Mouse (Mus musculus): ENCODE measurements around the gene Ubqln4.
A peak's percentile ranks its signal among the peaks of the same experiment; 100 is the strongest.

Ubqln4 gene

DNA sequence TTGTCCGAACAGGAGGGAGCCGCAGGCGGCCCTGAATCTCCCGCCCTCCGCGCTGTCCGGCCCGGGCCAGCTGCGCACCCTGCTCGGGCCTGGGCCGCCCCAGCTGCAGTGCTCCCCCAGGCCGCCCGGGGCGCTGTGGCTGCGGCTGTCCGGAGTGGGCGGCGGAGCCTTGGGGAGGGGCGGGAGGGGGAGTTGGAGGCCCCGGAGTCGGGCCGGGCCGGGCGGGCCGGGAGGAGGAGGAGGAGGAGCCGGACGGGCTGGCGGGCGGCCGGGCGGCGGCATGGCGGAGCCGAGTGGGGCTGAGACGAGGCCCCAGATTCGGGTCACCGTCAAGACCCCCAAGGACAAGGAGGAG is at the start of gene Ubqln4:
Gene Ubqln4 (plus strand): TSS at position 234 of the 355 bp plus-strand sequence.
- peak; percentile 97 for DNase-seq (ENCODE audit: extremely low spot score, low spot score)

DNA sequence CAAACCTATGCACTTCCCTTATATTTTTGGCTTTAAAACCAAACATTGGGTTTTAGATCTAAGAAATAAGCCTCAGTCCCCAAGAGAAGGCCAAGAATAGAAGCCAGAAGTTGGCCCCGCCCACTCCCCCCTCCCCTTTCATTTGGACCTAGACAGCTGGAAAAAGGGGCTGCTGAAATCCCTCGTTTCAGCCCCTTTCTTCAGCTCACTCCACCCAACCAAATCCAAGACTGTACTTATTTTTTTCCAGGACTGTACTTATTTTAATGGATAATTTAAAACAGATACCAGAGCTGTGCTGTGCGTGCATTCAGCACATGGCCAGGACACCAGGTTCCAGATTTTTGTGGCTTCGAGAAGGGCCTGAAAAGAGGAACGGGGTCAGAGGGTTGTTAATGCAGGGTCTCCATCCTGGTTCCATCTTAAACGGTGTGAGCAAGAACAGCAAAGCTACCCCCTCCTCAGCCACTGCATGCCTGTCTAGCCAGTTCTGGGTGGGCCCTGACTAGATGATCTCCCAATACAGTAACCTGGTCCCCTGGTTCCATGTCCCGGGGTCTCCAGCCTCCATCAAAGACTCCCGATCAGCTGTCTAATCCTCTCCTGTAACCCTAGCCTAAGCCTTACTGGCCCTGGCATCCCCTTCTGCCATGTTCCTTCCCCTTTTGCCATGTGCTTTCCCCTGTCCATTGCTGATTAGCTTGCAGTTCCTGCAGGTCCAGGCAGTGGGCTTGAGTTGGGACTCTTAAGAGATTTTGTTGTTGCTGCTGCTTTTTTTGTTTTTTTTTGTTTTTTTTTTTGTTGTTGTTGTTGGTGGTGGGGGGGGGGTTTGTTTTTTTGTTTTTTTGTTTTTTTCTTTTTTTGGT is 49.4 kb upstream of the Ubqln4 start:
- no peak for DNase-seq (ENCODE audit: extremely low spot score, low spot score)

DNA sequence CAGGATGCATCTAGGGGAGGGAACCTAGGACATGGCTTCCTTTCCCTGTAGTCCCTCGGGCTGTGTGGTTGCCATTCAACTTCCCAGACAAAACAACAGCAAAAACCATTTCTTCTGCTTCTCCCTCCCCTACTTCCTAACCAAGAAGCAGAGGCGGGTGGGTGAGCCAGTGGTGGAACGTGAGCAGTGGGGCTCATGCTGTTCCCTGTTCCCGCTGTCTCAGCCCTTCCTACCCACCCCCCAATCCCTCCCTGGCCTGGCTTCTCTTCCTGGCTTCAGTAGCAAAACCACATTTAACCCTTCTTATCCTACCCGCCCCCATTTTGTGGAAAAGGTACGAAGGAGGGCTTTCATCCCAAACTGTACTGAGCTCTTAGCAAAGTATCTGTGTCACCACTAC is 48.5 kb upstream of the Ubqln4 start:
- DNase-seq (ENCODE audit: extremely low spot score, low spot score), result no peak

DNA sequence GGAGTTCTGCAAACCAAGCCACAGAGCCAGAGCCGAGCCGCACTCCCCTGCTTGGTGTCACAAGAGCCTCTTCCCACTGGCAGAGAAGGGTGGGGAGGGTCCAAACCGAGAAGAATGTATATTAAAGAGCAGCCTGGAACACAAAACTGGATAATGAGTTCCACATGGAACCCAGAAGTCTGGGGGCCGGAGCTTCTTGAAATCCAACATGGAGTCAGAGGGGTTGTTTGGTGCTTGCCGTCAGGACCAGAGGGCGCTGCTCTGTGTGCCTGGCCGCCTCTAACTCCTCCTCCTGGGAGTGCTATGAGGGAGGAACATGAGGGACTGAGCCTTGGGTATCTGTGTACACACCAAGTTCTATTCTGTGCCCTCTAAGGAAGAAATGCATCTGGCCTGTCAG is 47.8 kb upstream of the Ubqln4 start:
- no peak for DNase-seq (ENCODE audit: extremely low spot score, low spot score)

DNA sequence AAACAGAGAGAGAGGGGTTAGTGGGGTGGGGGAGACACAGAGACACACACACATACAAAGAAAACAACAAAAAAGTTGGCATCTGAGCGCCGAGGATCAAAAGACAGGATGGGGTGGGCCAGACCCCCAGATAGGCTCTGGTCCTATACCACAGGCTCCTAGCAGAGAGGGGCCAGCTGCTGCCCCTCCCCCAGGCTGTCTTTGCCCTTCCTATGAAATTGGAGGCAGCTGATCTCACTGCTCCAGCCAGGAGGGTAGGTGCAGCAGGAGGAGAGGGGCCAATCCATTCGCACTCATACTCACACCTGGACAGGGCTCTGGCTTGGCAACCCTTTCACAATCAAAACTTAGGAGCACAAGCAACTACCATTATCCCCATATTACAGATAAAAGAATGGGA is 44.3 kb upstream of the Ubqln4 start:
- DNase-seq (ENCODE audit: extremely low spot score, low spot score), result no peak

DNA sequence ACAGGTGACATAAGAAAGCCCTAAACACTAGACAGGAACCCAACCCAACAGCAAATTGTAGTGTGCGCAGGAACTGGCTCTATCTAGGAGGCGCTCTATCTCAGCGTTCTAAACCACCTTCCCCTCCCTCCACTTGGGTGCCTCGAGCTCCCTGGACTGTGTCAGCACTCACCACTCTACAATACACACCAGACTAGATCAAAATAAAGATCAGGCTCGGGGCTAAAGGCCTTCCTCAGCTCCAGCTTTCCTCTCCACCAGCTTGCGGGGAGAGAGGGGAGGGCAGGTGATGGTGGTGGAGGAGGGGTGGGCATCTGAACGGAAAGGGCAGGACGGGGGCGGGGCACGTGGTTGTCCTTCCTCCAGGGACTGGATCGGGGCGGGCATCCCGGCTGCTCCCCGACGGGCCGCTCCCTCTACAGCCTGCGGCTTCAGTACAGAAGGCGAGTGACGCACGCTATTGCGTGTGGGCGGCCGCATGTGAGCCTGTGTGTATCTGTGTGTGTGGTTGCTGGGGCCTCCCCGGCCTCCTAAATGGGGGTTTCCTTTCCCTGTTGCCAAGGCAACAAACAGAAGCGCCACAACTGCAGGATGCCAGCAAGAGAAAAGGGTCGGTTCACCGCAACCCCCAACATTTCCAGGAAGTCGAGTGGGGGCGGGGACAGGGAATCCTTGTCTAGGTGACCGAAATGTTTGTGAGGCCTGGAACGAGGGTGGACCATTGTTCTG is 43.7 kb upstream of the Ubqln4 start, which contains the start of gene Lmna:
Gene Lmna (minus strand): TSS at position 265 of the 729 bp plus-strand sequence.
- DNase-seq (ENCODE audit: extremely low spot score, low spot score), result peak; percentile 88

DNA sequence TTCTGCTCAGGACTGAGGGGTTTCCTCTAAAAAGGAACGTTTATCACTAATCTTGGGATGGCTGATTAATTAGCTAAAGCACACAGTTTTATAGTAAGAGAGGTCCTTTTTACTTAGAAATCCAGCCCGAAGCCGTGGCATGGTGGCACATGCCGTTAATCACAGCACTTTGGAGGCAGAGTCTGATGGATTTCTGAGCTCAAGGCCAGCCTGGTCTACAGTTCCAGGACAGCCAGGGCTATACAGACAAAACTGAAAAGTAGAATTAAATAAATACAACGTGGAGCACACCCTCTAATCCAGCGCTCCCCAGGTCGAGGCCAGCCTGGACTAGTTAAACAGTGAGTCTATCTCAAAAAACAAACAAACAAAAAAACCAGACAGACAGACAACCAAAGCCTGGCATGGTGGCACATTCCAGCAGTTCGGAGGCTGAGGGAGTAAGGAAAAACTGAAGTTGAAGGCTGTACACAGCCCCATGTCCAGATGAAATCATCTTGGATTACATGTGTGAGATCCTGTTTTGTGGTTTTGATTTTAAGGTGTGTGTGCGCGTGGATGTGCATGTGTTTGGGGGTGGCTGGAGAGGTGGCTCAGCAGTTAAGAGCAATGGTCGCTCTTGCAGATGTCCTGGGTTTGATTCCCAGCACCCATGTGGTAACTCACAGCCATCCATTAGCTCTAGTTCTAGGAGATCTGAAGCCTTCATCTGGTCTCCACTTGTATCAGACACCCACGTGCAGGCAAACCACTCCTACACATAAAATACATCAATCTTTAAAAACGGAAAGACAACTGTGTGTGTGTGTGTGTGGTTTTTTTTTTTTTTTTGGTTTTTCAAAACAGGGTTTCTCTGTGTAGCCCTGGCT is 42.9 kb upstream of the Ubqln4 start:
- no peak for DNase-seq (ENCODE audit: extremely low spot score, low spot score)

DNA sequence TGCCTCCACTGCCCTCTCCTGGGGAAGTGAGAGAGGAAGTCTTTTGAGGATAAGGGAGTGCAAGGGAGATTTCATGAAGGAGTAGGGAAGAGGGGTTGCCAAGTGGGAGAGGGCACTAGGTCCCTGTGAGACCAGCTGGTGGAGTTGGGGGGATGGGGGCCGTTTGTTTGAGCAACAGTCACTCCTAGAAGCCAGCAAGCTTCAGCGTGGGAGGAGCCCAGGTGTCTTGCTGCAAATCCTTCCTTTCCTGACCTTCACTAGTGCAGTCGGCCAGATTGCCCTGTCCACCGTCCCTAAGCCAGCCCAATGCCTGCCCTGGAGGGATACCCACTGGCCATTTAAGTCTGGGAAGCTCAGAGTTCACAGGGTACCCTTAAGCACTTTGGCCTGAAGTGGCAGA is 42.0 kb upstream of the Ubqln4 start:
- DNase-seq (ENCODE audit: extremely low spot score, low spot score), result no peak

DNA sequence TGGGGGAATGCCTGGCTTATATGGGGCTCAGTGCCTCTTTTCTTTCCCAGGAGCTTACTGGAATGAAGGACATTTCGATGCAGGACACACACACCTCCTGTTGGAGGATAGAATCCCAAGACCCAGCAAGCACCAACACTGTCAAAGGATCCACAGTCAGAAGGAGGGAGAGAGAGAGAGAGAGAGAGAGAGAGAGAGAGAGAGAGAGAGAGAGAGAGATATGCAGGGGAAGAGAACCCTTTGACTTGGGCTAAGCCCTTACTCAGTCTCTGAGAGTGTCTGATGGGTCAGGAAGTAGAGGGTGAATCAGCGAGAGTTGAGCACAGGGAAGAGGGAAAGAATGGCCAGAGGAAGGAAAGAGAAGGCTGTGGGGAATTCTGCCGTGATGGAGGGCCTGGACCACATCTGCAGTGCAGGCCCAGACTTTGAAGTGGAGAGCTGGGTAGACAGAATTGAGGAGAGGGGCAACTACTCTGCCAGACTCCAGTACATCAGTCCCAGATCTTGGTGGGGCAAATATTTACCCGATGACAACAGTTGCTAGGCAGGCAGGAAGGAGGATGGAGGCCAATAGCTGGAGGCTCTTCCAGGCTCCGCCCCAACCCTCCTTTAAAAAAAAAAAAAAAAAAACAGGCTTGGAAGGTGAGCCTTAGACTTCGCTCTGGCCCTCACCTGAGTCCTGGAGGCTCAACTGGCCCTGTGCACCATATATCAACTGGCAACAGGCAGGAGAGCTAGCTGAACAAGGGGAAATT is 41.2 kb upstream of the Ubqln4 start:
- DNase-seq (ENCODE audit: extremely low spot score, low spot score), result no peak

DNA sequence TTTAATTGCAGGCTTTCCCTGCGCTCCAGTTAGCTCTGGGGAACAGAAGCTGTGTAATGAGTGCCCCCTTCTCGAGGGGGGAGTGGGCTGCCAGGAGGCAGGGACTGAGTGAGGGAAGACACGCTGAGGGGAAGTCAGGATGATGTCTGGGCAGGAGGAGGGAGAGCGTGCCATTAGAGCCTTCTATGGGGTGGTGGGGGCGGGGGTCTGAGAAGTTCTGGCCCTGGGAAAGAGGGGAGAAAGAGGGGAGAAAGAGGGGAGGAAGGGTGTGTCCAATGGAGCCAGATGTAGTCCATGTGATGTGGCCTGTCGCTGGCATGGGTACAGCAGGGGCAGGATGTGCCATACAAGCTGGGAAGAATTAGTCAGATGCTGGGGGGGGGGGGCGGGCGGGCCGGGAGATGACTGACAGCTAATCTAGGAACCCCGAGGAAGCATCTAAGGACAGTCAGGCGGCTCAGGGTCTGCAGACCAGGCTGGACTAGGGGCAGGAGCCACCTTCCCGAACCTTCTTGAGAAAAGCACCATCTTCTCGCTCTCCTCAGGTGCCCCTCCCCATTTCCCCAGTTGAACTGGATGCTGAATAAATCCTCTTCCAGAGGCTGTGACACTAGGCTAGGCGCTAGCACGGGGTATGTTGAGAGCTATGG is 40.5 kb upstream of the Ubqln4 start:
- no peak for DNase-seq (ENCODE audit: extremely low spot score, low spot score)

DNA sequence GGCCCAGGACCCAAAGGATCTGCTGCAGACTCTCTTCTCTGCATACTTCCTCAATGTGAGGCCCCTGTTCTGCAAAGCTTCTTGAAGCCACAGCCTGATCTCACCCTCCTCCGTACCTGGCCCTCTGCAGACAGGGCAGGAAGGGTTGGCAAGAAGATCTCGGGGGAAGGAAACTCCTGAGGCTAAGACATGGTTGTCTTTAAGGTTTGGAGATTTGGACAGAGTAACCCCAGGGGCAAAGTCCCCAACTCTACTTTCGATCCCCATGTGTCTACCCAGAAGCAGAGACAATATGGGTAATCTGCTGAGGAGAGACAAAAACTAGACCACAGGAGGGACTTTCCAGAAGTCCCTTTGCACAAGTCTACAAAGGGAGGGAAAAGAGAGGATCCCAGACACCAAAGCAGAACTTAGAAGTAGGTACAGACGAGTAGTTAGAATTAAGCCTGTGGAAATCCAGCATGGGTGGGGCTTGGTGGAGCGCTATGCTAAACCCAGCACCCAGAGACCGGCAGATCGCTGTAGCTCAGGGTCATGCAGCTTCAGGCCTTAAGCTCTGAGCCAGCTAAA is 39.9 kb upstream of the Ubqln4 start:
- DNase-seq (ENCODE audit: extremely low spot score, low spot score), result no peak

DNA sequence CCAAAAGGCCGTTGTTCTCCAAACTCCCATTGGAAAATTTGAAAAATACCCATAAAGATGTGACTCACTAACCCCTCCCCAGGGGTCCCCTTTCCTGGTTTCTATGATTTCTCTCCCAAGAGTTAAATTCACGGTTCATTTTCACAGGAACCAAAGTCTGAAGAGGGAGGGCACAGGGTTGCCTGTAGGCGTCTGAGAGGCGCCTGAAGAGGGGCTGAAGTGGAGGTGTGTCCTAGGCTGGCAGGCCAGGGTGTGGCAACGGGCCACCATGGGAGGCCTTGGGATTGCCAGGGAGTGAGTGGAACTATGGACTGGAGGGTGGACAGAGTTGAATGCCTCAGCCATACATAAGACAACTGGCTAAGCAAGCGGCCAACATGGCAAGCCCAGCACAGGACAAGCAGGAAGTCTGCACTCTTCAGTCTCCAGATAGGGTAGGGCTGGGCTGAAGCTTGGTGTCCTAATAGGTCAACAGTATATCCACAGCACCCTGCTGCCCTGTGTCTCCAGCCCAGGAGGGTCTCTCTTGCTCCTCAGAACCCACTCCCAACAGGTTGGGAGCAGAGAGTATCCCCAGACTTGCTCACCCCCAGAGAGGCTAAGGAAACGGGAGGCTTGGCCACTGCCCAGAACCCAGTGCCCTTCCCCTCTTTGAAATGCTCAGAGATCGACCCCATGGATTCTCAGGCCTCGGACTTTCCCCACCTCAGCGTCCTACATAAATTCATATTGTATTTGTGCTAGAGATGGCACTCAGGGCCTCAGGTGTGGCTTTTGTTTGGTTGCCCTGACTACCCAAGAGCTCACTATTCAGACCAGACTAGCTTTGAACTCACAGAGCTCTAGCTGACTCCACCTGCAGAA is 39.1 kb upstream of the Ubqln4 start:
- no peak for DNase-seq (ENCODE audit: extremely low spot score, low spot score)

DNA sequence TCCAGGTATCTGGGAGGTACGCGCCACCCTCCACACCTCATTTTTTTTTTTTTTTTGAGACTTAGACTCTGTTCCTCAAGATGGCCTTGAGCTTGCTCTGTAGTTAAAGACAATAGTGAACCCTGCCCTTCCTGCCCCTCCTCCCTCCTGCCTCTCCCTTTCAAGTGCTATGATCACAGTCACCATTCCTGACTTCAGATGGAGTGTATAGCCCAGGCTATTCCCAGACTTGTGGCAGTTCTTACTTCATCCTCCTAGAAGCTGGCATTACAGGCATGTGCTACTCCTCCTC is 38.5 kb upstream of the Ubqln4 start:
- no peak for DNase-seq (ENCODE audit: extremely low spot score, low spot score)

DNA sequence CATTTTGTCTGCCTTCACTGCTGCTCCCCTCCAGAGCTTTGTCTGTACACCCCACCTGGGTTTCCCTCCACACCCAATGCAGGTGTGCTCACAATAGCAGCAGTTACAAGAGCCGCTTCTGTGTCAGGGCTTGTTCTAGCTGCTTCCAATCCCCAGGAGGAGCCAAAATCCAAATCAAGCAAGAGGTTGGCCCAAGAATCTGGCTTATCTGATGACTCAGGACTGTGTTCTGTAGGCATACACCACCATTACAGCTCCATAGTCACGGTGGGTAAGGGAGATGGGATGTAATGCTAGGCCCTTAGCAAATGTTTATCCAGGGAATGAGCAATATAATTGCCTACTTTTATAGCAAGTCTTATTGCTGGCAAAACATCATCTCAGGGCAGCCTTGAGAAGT is 37.2 kb upstream of the Ubqln4 start:
- DNase-seq (ENCODE audit: extremely low spot score, low spot score), result no peak

DNA sequence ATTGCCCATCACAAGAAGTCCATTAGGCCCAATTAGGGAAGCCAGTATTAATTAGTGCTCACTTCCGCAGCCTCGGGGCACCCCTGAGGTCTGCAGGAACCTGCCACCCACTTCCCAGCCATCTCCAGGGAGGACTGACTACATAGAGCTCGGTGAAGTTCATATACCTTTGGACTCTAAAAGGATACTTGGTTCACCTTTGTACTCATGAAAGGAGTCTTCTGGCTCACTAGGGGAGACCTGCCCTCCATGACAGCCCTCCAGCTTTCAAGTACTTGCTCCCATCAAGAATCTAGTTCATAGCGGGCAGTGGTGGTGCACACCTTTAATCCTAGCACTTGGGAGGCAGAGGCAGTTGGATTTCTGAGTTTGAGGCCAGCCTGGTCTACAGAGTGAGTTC is 35.1 kb upstream of the Ubqln4 start:
- DNase-seq (ENCODE audit: extremely low spot score, low spot score), result no peak

DNA sequence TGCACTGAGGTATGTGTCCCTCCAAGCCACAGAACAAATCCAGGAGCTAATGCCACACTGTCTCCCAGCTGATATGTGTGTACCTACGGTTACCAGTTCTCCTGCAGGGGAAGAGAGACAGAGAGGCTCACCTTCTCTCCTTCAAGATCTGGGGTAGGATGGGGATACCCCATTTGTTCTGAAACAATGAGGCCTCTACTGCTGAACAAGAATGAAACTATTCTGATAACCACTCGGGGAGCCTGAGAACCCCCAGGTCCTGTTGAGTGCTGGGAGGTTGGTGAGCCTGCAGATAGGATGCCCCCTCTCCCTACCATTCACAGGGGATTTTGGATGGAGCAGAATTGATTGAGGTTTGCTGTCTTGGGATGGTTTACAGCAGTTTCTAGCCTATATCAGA is 33.5 kb upstream of the Ubqln4 start:
- no peak for DNase-seq (ENCODE audit: extremely low spot score, low spot score)

DNA sequence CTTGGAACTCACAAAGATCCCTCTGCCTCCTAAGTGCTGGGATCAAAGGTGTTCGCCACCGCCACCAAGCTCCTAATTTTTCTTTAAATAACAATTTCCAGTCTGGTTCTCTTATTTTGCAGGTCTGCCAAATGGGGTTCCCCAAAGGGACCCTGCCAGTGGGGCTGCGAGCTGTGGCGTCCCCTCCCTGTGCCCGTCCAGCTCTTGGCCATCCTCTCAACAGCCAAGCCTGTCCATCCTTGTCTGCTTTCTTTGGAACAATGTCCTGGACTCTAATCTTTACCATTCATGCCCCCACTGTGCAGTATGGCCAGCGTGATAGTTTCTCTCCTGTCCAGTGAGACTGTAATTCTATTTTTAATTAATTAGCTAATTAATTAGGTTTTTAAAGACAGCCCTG is 32.4 kb upstream of the Ubqln4 start:
- no peak for DNase-seq (ENCODE audit: extremely low spot score, low spot score)

DNA sequence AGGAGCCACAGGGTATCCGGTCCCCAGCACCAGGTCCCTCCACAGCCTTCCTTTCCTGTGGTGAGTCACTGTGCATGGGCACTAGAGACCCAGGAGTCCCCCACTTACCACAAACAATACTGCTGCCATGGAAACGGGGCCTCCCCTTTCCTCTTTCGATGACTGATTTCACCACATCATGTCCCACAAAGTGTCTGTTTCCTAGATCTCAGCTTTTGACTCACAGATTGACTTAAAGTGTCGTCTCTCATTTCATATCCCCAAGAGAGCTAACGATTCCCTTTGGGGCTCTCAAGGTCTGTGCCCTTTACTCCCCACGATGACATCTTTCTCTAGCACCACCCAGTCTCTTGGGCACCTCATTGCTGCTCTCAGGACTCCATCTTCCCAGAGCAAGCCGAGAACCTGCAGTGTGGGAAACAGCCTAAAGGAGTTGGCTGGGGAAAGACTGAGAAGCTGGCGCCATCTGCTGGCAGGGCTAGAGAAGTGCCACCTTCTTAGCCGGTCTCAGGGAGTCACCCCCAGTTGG is 31.7 kb upstream of the Ubqln4 start:
- peak; percentile 76 for DNase-seq (ENCODE audit: extremely low spot score, low spot score)

DNA sequence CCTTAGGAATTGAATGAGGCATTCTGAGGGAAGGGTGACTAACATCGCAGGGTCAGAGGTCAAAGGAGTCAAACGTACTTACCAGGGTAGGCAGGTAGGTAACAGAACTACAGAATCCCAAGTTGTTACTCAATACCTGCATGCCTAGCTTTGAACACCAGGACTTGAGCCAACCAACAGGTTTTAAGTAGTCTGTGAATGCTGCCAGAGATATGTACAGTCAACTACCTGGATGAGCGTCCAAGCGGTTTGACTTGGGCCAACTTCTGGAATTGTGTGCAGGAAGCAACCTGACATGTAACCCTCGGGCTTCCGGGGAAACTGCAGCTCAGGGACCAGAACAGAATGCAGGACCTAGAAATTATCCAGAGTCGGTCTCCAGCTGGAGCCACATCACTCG is 30.5 kb upstream of the Ubqln4 start:
- no peak for DNase-seq (ENCODE audit: extremely low spot score, low spot score)

All from neural tube, embryonic 10.5 days (tissue).